Mouse (Mus musculus) hindbrain, embryonic 10.5 days (tissue): ENCODE results near the gene Nck1. TPM values are rescaled to one million over a fixed set of nuclear protein-coding genes. Genes with fewer than 3 reads are reported as not detected.

Experiments used
- DNase-seq: peaks from one replicate; pipeline ENCODE4 v3.0.0-alpha.2; 2017; ENCODE audit warnings: low spot score
- H3K27ac ChIP-seq: fragments of 300-500 bp; sonication (generic); 2 replicates; pipeline ENCODE4 v1.5.1; 2016; ENCODE audit warnings: mild to moderate bottlenecking, moderate library complexity
- H3K27me3 ChIP-seq: fragments of 300-500 bp; sonication (generic); 2 replicates; pipeline ENCODE4 v1.6.1; 2016; ENCODE audit warnings: mild to moderate bottlenecking; ENCODE audit not compliant: poor library complexity, insufficient read depth, severe bottlenecking
- H3K36me3 ChIP-seq: fragments of 300-500 bp; sonication (generic); 2 replicates; pipeline ENCODE4 v1.6.1; 2016; ENCODE audit warnings: mild to moderate bottlenecking, moderate library complexity
- H3K4me1 ChIP-seq: fragments of 300-500 bp; sonication (generic); replicated peaks from 2 replicates; pipeline ENCODE4 v1.6.1; 2016; ENCODE audit warnings: mild to moderate bottlenecking
- H3K4me3 ChIP-seq: fragments of 300-500 bp; sonication (generic); 2 replicates; pipeline ENCODE4 v1.5.1; 2016; ENCODE audit warnings: mild to moderate bottlenecking, moderate library complexity
- H3K9me3 ChIP-seq: fragments of 300-500 bp; sonication (generic); 2 replicates; pipeline ENCODE4 v1.6.1; 2016; ENCODE audit warnings: mild to moderate bottlenecking, moderate library complexity
- WGBS: fragments of 180-500 bp; shearing (Covaris S2); methylation state at CpG from one replicate; pipeline ENCODE4 v1.1.7; 2016; 5-methylcytosine and 5-hydroxymethylcytosine counted together
- polyA plus RNA-seq: library from polyadenylated mRNA; unstranded; fragments of >200 nt; fragmentation: Nextera tagmentation; extraction: Ambion mirVana; gene quantifications from 2 replicates; pipeline ENCODE4 v1.2.1, GENCODE M21; 2016

Nck1 gene
- polyA plus RNA-seq, 1 experiment from 2014 or later = 56.0 TPM

- no peak overlapping the region for H3K27ac ChIP-seq
- WGBS = 87% methylated on average over 2 of the region's 2 CpGs
Observed at GRCm38 (mm10) chr9:100522029-100522428, 23.9 kb downstream of the Nck1 start.

DNA sequence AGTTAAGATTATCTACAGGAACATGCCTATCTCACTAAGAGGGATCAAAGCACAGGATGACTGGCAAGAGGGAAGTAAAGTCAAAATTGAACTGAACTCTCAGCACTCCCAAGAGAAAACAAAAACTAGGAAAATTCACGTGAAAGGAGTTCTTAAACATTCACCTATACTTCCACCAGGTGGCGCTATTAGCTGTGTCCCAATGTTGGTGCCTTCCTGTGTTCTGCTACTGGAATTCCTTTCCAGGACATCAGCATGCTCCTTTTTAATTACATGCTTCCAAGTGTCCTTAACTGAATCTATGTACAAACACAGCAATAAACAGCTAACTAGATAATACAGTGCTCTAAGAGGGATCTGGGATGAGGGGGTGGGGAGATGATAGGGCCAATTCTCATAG is 25.3 kb downstream of the Nck1 start:
- H3K27ac ChIP-seq = no peak overlapping the region
- H3K4me1 ChIP-seq = no peaks in the 10 kb centered on the region
- peak; percentile 26 for DNase-seq
- no peak overlapping the region for H3K4me3 ChIP-seq
- 1% methylated on average over 2 of the region's 2 CpGs for WGBS
- H3K27me3 ChIP-seq = no peaks in the 10 kb centered on the region
- H3K36me3 ChIP-seq = no peaks in the 10 kb centered on the region
- no peaks in the 10 kb centered on the region for H3K9me3 ChIP-seq

More at GRCm38 (mm10) chr9:100522029-100522428, 23.9 kb downstream of the Nck1 start:
- Histone ChIP-seq H3K4me3 (no peak overlapping the region), H3K9me3 (no peaks in the 10 kb centered on the region), H3K27me3 (no peaks in the 10 kb centered on the region), H3K4me1 (no peaks in the 10 kb centered on the region), H3K36me3 (no peaks in the 10 kb centered on the region)
- DNase-seq = no peak

DNA sequence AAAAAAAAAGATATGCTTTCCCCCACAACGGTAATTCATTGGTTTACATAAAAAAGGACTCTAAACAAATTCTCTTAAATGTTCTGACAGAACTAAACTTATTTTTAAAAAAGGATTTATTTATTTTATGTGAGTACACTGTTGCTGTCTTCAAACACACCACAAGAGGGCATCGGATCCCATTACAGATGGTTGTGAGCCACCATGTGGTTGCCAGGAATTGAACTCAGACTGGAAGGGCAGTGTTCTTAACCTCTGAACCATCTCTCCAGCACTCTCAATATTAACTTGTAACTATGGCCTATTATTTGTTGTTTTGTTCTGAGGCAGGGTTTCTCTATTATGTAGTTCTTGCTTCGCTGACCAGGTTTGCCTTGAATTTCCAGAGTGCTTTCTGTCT is 25.9 kb downstream of the Nck1 start:
- WGBS = 94% methylated on average over 3 of the region's 3 CpGs
- DNase-seq = no peak
- no peaks in the 10 kb centered on the region for H3K4me1 ChIP-seq
- no peak overlapping the region for H3K4me3 ChIP-seq
- H3K36me3 ChIP-seq = no peaks in the 10 kb centered on the region
- H3K27me3 ChIP-seq = no peaks in the 10 kb centered on the region
- no peak overlapping the region for H3K27ac ChIP-seq
- H3K9me3 ChIP-seq = no peaks in the 10 kb centered on the region

DNA sequence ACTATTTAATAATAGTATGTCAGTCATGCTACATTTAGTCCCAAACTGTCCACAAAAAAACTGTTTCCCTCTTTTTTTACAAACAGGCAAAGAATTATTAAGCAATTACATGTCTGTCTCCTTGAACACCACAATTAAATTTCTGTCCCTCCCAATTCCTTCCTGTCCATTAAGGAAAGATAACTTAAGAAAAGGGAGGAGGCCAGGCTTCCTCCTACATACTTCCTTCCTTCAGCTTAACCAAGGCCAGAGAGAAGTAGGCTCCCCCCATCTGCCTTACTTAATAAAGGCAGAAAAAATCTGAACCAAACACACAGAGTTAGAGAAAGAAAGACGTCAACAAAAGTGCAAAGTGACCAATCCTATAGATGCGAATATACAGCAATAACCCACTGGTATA is 38.4 kb downstream of the Nck1 start:
- H3K27me3 ChIP-seq = no peaks in the 10 kb centered on the region
- no peaks in the 10 kb centered on the region for H3K4me1 ChIP-seq
- H3K27ac ChIP-seq = no peak overlapping the region
- DNase-seq = no peak
- WGBS = 86% methylated on average over 2 of the region's 2 CpGs
- no peak overlapping the region for H3K4me3 ChIP-seq
- no peaks in the 10 kb centered on the region for H3K9me3 ChIP-seq
- peaks cover 13% of the 10 kb centered on the region for H3K36me3 ChIP-seq

GRCm38 (mm10) chr9:100506652-100507051 is 39.3 kb downstream of the Nck1 start:
- no peak overlapping the region for H3K4me3 ChIP-seq
- DNase-seq = no peak
- H3K27ac ChIP-seq = no peak overlapping the region
- H3K4me1 ChIP-seq = no peaks in the 10 kb centered on the region
- no peaks in the 10 kb centered on the region for H3K27me3 ChIP-seq
- no peaks in the 10 kb centered on the region for H3K9me3 ChIP-seq
- 79% methylated on average over 2 of the region's 2 CpGs for WGBS
- H3K36me3 ChIP-seq = peaks cover 15% of the 10 kb centered on the region

- Histone ChIP-seq H3K27ac (no peak overlapping the region), H3K4me1 (no peaks in the 10 kb centered on the region), H3K4me3 (no peak overlapping the region), H3K9me3 (no peaks in the 10 kb centered on the region), H3K36me3 (peaks cover 19% of the 10 kb centered on the region), H3K27me3 (no peaks in the 10 kb centered on the region)
- DNase-seq = no peak
- 93% methylated on average over 4 of the region's 4 CpGs for WGBS
Observed at GRCm38 (mm10) chr9:100505498-100505897, 40.4 kb downstream of the Nck1 start.

- Histone ChIP-seq H3K9me3 (no peaks in the 10 kb centered on the region), H3K27ac (no peak overlapping the region), H3K4me3 (no peak overlapping the region), H3K36me3 (peaks cover 30% of the 10 kb centered on the region; the same call in 1 of the 2 replicates), H3K27me3 (no peaks in the 10 kb centered on the region), H3K4me1 (no peaks in the 10 kb centered on the region)
- DNase-seq = no peak
- WGBS = 91% methylated on average over 5 of the region's 5 CpGs
Observed at GRCm38 (mm10) chr9:100493611-100494261, 52.2 kb downstream of the Nck1 start.

- 91% methylated on average over 1 of the region's 1 CpGs for WGBS
- no peaks in the 10 kb centered on the region for H3K4me1 ChIP-seq
- H3K27ac ChIP-seq = no peak overlapping the region
- H3K27me3 ChIP-seq = no peaks in the 10 kb centered on the region
- peaks cover 20% of the 10 kb centered on the region; the same call in 1 of the 2 replicates for H3K36me3 ChIP-seq
- no peak overlapping the region for H3K4me3 ChIP-seq
- DNase-seq = no peak
- no peaks in the 10 kb centered on the region for H3K9me3 ChIP-seq
Observed at GRCm38 (mm10) chr9:100491424-100491823, 54.5 kb downstream of the Nck1 start.

GRCm38 (mm10) chr9:100488969-100489368 is 57.0 kb downstream of the Nck1 start:
- H3K27ac ChIP-seq = no peak overlapping the region
- no peaks in the 10 kb centered on the region for H3K27me3 ChIP-seq
- 95% methylated on average over 6 of the region's 6 CpGs for WGBS
- DNase-seq = no peak
- H3K4me1 ChIP-seq = no peaks in the 10 kb centered on the region
- peaks cover 11% of the 10 kb centered on the region; the same call in 1 of the 2 replicates for H3K36me3 ChIP-seq
- H3K4me3 ChIP-seq = no peak overlapping the region
- no peaks in the 10 kb centered on the region for H3K9me3 ChIP-seq

GRCm38 (mm10) chr9:100488056-100488713 is 57.7 kb downstream of the Nck1 start:
- WGBS = 77% methylated on average over 7 of the region's 7 CpGs
- no peaks in the 10 kb centered on the region for H3K9me3 ChIP-seq
- no peaks in the 10 kb centered on the region for H3K27me3 ChIP-seq
- H3K27ac ChIP-seq = no peak overlapping the region
- DNase-seq = no peak
- H3K4me3 ChIP-seq = no peak overlapping the region
- peaks cover 11% of the 10 kb centered on the region; the same call in 1 of the 2 replicates for H3K36me3 ChIP-seq
- H3K4me1 ChIP-seq = no peaks in the 10 kb centered on the region

DNA sequence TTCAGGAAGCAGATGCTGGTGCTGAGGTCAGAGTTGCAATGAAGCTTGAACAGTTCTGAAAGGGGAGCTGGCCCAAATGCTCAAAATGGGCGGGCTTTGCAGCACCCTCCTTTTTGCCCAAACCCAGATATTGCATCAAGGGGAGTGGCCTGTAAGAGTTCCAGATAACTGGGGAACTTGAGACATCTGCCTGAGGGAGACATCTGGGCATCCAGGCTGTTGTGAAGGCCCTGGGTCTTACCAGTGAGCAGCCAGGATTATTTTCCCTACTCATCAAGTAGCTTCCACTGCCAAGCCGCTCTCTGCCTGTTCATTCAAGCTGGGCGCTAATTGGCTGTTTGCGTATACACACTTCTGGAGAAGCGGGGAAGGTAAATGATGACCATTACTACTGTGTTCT is 59.5 kb downstream of the Nck1 start, which contains the start of gene Il20rb:
Gene Il20rb (minus strand): TSS at position 358 of the 400 bp plus-strand sequence.
- H3K27ac ChIP-seq = no peak within 1 kb of the TSS
- DNase-seq = no peak
- 0 out of 2 replicates have a peak, but pooled peaks cover 6% of the 10 kb centered on the region for H3K36me3 ChIP-seq
- H3K9me3 ChIP-seq = no peaks in the 10 kb centered on the region
- WGBS = 89% methylated on average over 5 of the region's 5 CpGs
- H3K27me3 ChIP-seq = no peaks in the 10 kb centered on the region
- H3K4me1 ChIP-seq = no peaks in the 10 kb centered on the region
- H3K4me3 ChIP-seq = no peak within 1 kb of the TSS

- H3K9me3 ChIP-seq = no peaks in the 10 kb centered on the region
- DNase-seq = no peak
- WGBS = 92% methylated on average over 5 of the region's 5 CpGs
- no peaks in the 10 kb centered on the region for H3K27me3 ChIP-seq
- H3K27ac ChIP-seq = no peak overlapping the region
- H3K4me3 ChIP-seq = no peak overlapping the region
- H3K36me3 ChIP-seq = no peaks in the 10 kb centered on the region
- H3K4me1 ChIP-seq = no peaks in the 10 kb centered on the region
Observed at GRCm38 (mm10) chr9:100483318-100483717, 62.6 kb downstream of the Nck1 start.

- WGBS = 89% methylated on average over 6 of the region's 6 CpGs
- no peak overlapping the region for H3K27ac ChIP-seq
- H3K4me3 ChIP-seq = no peak overlapping the region
- 0 out of 2 replicates have a peak, but pooled peaks cover 3% of the 10 kb centered on the region for H3K9me3 ChIP-seq
- H3K4me1 ChIP-seq = no peaks in the 10 kb centered on the region
- H3K27me3 ChIP-seq = no peaks in the 10 kb centered on the region
- no peaks in the 10 kb centered on the region for H3K36me3 ChIP-seq
- no peak for DNase-seq
Observed at GRCm38 (mm10) chr9:100481626-100482025, 64.3 kb downstream of the Nck1 start.
